Mouse (Mus musculus) Patski (cell line): ENCODE data around the gene Tiam1. TPM values are rescaled to one million over a fixed set of nuclear protein-coding genes. Genes with fewer than 3 reads are reported as not detected.

Experiments used
- ATAC-seq: fragments of 100-300 bp; one replicate; pipeline ENCODE4 v1.8.0; 2021
- CTCF ChIA-PET: fragments of 350-600 bp; sonication (Branson Sonifier 250); formaldehyde crosslinking; loops from one replicate; lab custom pipeline; 2022; ENCODE audit warnings: inconsistent platforms; lab: Charles Lee
- POLR2A ChIA-PET: fragments of 350-600 bp; sonication (Branson Sonifier 250); formaldehyde crosslinking; loops from one replicate; lab custom pipeline; 2022; ENCODE audit warnings: antibody characterized with exemption, inconsistent platforms; lab: Charles Lee
- DNase-seq: peaks from one replicate; pipeline ENCODE4 v3.0.0-alpha.2; 2011; ENCODE audit warnings: low read depth, low spot score
- H3K27me3 ChIP-seq: fragments of 371-371 bp; one replicate; pipeline ENCODE4 v1.5.1; 2021
- CTCF ChIP-seq: fragments of 100-300 bp; IDR thresholded peaks from one replicate; pipeline ENCODE4 v1.5.1; 2021
- in situ Hi-C: fragments of 300-500 bp; cut with MboI; formaldehyde crosslinking; loops from 3 replicates; pipeline ENCODE4 v1.11.1; 2018; ENCODE audit warnings: low pct_unique_long_range_greater_than_20kb, mixed read lengths
- polyA plus RNA-seq: library from polyadenylated mRNA; unstranded; gene quantifications from one replicate; pipeline ENCODE4 v1.2.3, GENCODE M21; 2021

Tiam1 gene
- 10.8 TPM for polyA plus RNA-seq

DNA sequence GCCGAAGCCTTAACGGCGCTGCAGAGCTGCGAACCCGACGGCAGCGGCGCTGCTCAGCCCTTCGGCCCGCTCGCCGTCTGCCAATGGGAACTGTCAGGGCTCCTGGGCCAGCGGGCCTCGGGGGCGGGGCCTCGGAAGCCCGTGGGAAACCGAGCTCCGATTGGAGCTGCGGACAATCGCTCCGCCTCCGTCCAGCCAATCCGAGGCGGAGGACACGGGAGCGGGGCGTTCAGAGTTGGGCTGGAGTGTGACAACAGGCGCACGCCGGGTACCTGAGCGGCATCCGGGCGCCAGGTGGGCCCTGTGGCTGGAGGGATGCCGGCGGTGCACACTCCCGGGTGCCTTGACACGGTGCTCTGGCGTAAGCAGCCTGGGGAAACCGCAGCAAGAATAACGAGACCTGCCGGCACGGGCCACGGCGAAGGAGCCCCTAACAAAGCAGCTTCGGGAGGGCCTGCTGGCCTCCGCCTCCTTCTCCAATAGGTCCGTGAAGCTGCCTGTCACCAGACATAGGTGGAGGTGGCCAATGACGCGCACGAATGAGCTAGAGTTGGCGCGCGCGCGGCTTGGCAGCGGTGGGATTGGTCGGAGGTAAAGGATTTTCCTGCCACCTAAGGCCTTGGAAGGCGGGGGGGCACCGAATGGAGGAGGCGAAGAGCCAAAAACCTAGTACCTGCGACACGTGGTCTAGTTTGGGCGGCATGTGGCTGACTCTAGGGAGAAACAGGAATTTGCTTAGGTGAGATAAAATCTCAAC lies at the start of gene Tiam1:
TSS of gene Tiam1 (minus strand) at position 10 of the 757 bp plus-strand sequence.
- H3K27me3 ChIP-seq: no peaks in the 10 kb centered on the region
- DNase-seq (peak; percentile 80), ATAC-seq (peak; percentile 99)
- ChIA-PET POLR2A (interaction anchor here (0.6 kb wide), 2 partner anchors 58 to 70 kb away, joined by 3 to 7 read pairs; no protein-coding TSS in a partner anchor), CTCF (interaction anchor here (1.7 kb wide), 1 partner anchor 45 kb away, joined by 4 read pairs; no protein-coding TSS in a partner anchor)
- no peak for TF ChIP-seq CTCF
- in situ Hi-C loops: no loop called here

DNA sequence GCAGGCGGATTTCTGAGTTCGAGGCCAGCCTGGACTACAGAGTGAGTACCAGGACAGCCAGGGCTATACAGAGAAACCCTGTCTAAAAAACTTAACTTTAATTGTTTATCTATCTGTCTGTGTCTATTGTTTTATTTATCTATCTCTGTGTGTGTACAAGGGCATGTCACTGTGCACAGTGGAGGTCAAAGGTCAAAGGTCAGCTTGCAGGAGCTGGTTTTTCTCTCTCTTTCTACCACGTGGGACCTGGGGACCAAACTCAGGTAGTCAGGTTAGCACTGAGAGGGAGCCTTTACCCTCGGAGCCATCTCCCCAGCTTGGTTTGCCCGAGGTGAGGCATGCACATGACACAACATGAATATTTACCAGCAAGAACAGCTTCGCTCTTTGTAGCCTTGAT lies 47.7 kb upstream of the Tiam1 start:
- TF ChIP-seq CTCF: no peak
- H3K27me3 ChIP-seq: no peaks in the 10 kb centered on the region
- ChIA-PET POLR2A (no interaction called here), CTCF (no interaction called here)
- DNase-seq: no peak
- in situ Hi-C loops: no loop called here
- ATAC-seq: no peak

DNA sequence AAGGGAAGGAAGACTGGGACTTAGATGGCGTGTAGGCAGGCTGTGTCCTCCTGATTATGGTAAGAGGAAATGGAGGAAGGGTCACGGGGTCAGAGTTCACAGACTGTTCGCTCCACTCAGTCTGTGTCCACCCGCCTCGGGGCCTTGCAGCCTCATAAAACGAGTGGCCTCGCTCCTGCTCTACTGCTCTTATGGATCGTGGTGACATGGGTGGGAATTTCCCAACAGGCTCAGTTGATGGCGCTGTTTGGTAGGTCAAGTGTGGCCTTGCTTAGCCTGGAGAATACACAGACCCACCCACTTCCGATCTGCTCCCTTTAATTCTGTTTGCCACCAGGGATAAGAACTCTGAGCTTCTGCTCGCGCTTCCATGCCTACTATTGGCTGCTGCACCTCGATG lies 43.9 kb upstream of the Tiam1 start:
- ChIA-PET POLR2A (no interaction called here), CTCF (interaction anchor here (1.1 to 3.6 kb wide), 5 partner anchors 9 to 414 kb away, joined by 3 to 21 read pairs (median 3); no protein-coding TSS in a partner anchor)
- DNase-seq (no peak), ATAC-seq (peak; percentile 53)
- in situ Hi-C loops: loop anchor here (5.0 kb wide), 2 partner anchors 345 to 415 kb away; no protein-coding TSS in a partner anchor
- no peaks in the 10 kb centered on the region for H3K27me3 ChIP-seq
- TF ChIP-seq CTCF: peak; percentile 56

DNA sequence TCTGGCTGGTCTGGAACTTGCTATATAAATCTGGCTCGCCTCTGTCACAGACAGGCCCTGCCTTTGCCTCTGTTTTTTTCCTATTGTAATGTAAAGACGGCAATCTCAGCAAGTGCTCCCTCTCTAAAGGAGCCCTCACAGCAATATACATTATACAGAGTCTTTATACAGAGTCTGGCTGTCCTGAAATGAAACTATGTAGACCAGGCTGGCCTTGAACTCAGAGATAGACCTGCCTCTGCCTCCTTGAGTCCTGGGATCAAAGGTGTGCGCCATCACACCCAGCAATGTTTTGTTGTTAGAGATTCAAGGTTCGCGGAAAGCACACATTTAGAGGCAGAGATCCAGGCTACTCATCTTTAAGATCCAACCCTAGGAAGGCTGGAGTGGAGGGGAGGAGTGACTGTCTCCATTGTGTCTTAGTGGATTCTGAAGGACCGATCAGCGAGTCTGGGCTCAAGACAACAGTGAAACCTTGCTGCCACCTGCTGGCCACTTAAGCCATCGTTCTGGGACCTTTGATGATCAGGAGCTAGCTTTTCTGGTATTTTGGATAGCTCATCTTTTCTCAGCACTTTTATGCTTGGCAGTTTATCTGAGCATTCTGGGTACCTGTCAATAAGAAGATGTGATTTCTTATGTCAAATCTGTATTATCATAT lies 42.5 kb upstream of the Tiam1 start:
- in situ Hi-C loops: loop anchor here (5.0 kb wide), 2 partner anchors 344 to 414 kb away; no protein-coding TSS in a partner anchor
- peak; percentile 84 for TF ChIP-seq CTCF
- H3K27me3 ChIP-seq: no peaks in the 10 kb centered on the region
- DNase-seq (peak; percentile 19), ATAC-seq (peak; percentile 87)
- CTCF ChIA-PET: interaction anchor here (0.7 to 3.6 kb wide), 11 partner anchors 9 to 412 kb away, joined by 3 to 21 read pairs (median 4); no protein-coding TSS in a partner anchor
- POLR2A ChIA-PET: interaction anchor here (0.6 kb wide), 1 partner anchor 415 kb away, joined by 6 read pairs; no protein-coding TSS in a partner anchor

DNA sequence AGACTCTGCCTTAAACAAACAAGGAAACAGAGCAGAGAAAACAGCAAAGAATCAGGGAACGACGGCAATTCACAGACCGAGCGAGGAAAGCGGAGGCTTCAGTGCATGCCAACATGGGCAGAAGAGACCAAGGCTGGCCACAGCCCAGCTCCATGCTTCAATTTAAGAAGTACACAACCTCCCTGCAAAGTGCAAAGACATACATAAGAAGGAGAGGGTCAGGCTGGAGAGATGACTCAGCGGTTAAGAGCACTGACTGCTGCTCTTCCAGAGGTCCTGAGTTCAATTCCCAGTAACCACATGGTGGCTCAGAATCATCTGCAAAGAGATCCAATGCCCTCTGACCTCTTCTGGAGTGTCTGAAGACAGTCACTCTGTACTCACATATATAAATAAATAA lies 40.6 kb upstream of the Tiam1 start:
- no peak for TF ChIP-seq CTCF
- POLR2A ChIA-PET: no interaction called here
- ATAC-seq (no peak), DNase-seq (no peak)
- CTCF ChIA-PET: interaction anchor here (1.3 to 2.6 kb wide), 3 partner anchors 14 to 413 kb away, joined by 3 to 15 read pairs (median 3); no protein-coding TSS in a partner anchor
- no peaks in the 10 kb centered on the region for H3K27me3 ChIP-seq
- in situ Hi-C loops: no loop called here

DNA sequence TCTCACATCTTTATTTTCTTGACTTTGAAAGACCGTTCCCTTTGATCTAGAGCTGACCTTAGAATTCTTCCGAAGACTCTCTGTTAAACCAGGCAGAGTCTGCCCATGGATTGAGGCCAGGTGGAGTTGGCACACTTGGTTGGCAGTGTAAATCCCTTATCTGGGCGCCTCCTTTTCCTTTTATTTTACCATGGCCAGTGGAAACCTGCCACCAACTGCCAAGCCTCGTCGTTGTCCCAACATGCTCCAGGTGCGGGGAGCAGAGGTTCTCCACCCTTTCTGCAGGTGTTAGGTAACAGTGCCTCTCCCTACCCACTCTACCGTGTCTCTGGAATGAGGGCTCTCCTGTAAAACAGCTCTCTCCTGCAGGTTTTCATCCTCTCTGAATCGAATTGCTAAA lies 38.1 kb upstream of the Tiam1 start:
- in situ Hi-C loops: no loop called here
- POLR2A ChIA-PET: no interaction called here

DNA sequence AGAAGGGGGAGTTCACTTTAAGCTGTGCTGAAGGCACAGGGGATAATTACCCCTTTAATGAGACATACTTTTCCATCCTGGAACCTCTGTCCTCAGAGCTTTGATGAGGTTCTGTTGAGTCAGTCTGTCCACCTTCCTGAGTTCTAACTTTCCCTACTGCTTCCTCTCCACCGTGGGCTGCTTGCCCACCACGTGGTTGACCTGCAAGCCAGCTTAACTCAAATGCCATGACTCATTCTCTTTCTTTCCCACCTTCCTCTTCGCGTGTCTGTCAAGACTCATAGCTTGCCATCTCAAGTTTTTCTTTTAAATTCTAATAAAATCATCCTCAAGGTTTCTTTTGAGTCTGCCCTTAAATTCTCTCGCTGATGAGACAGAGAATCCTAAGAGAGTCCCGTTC lies 37.4 kb upstream of the Tiam1 start:
- H3K27me3 ChIP-seq: no peaks in the 10 kb centered on the region
- no peak for TF ChIP-seq CTCF
- in situ Hi-C loops: no loop called here

More for the DNA sequence above, 38.1 kb upstream of the Tiam1 start:
- CTCF ChIA-PET: no interaction called here
- TF ChIP-seq CTCF: no peak
- ATAC-seq (no peak), DNase-seq (no peak)
- H3K27me3 ChIP-seq: no peaks in the 10 kb centered on the region

DNA sequence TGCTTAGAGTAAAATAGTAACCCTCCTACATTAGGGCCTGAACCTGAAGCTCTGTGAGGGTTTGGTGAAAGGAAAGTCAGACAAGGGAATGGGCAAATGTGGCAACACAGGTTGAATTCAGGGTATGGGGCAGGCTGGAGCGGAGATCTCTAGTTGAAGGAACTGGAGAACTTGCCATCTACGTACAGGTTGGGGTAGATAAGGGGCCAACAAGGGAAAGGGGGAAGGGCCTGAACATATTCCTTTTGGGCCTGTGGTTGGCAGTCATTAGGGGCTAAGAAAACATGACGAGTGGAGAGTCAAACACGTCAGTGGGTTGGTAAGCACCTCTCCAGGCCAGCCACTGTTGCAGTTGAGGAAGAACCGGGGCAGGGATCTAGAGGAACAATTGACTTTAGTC lies 36.3 kb upstream of the Tiam1 start:
- no peak for DNase-seq
- in situ Hi-C loops: no loop called here
- no peak for ATAC-seq
- no peak for TF ChIP-seq CTCF
- CTCF ChIA-PET: interaction anchor here (1.4 kb wide), 2 partner anchors 10 to 12 kb away, joined by 3 to 5 read pairs; no protein-coding TSS in a partner anchor
- no peaks in the 10 kb centered on the region for H3K27me3 ChIP-seq
- POLR2A ChIA-PET: no interaction called here

More for the DNA sequence above, 37.4 kb upstream of the Tiam1 start:
- ChIA-PET CTCF (no interaction called here), POLR2A (no interaction called here)
- no peak for ATAC-seq
- DNase-seq: no peak

DNA sequence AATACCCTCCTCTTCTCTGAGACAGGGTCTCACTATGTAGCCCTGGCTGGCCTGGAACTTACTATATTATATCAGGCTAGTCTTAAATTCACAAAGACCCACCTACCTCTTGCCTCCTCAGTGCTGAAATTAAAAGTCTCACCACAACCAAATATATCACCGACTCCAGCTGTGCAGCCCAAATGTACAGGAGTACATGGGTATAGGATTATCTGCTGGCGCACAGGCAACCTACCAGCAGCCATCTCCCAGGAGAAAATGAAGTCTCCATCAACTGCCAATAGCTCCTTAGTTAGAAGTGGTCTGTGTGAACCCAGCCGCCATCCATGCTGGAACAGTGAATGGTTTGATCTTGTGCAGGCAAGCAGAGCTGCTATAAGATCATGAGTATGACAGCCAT lies 34.8 kb upstream of the Tiam1 start:
- in situ Hi-C loops: no loop called here
- POLR2A ChIA-PET: interaction anchor here (0.6 kb wide), 1 partner anchor 398 kb away, joined by 3 read pairs; no protein-coding TSS in a partner anchor

DNA sequence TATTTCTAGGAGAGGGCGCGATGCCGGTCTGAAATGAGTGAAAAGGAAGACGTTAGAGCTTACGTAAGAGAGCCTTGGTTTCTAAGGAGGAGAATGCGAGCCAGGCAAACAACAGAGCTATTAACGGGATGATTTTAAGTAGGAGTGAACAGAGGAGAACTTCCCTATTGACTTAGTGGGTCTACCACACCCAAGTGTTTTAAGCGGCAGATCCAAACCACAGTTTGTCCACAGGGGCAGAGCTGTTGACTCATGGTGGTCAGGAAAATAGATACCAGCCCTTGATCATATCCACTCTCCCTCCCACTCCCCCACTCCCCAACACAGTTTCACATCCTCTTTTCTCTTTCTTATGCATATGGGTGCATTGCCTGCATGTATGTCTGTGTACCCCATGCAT lies 33.9 kb upstream of the Tiam1 start:
- no peaks in the 10 kb centered on the region for H3K27me3 ChIP-seq
- TF ChIP-seq CTCF: no peak
- ATAC-seq (no peak), DNase-seq (no peak)
- in situ Hi-C loops: no loop called here
- POLR2A ChIA-PET: no interaction called here
- CTCF ChIA-PET: interaction anchor here (1.9 kb wide), 1 partner anchor 10 kb away, joined by 5 read pairs; no protein-coding TSS in a partner anchor

More for the DNA sequence above, 34.8 kb upstream of the Tiam1 start:
- ATAC-seq (no peak), DNase-seq (no peak)
- CTCF ChIA-PET: interaction anchor here (1.4 kb wide), 2 partner anchors 9 to 10 kb away, joined by 3 to 5 read pairs; no protein-coding TSS in a partner anchor
- H3K27me3 ChIP-seq: no peaks in the 10 kb centered on the region
- no peak for TF ChIP-seq CTCF
